Mouse (Mus musculus) gastrocnemius, postnatal 4 days (tissue): ENCODE measurements around the gene Lypd5. TPM values are rescaled to one million over a fixed set of nuclear protein-coding genes. Genes with fewer than 3 reads are reported as not detected.
A peak's percentile ranks its signal among the peaks of the same experiment; 100 is the strongest.

Experiments
- DNase-seq, 2 experiments: peaks; one replicate each; pipeline ENCODE4 v3.0.0; 2021 to 2022; ENCODE audit warnings: low spot score in 2 of 2, mixed read lengths in 2 of 2
- total RNA-seq, 2 experiments: library from RNA; stranded (reverse); gene quantifications; 2 replicates each; pipeline ENCODE4 v1.2.3; 2021

Gene Lypd5
- total RNA-seq, 2 experiments from 2014 or later: not detected

DNA sequence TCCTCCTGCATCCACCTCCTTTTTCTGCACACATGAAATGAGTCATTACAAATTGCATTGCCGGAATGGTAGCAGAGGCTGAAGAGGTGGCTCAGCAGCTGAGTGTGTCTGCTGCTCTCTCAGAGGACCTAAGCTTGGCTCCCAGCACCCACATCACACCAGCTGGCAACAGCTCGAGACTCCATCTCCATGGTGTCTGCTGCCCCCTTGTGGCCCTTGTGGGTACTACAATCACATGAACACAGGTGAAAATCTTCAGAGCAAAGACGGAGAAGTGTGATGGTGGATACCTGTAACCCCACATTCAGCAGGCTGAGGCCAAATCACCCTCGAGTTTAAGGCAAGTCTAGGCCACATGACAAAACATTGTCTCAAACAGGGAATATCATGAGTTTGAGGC lies 8.9 kb downstream of the Lypd5 start:
- no peak for DNase-seq

DNA sequence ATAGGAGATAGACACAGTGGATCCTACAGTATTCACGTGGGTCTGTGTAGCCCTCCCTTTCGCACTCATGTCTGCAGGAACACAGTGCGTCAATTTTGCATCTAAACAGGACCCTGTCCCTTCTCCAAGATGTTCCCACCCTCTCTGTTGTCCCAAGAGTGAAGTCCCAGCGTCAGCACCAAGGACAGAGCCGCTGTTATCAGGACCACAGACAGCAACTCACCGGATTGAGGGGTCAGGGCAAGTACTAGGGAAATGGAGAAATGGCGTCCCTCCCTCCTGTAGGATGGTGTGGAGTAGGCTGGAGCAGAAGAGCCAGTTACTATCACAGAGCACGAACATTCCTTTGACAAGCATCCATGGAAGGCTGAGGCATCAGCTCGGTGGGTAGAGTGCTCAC lies 10.3 kb downstream of the Lypd5 start:
- DNase-seq: no peak

DNA sequence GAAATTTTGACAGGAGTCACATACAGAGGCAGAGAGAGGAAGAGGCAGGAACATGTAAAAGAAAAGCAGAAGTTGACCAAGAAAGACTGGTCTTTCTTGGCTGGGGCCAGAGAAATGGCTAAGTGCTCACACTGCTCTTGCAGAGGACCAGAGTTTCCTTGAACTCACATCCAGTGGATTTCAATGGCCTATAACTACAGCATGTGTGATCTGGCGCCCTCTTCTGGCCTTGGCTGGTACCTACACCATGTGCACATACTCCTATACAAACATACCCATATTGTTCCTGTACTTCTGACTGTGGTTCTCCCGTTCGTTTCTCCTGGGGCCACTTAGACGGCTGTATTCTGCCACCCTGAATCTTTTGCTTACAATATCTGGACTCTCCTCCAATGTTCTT lies 12.0 kb downstream of the Lypd5 start:
- DNase-seq: no peak

DNA sequence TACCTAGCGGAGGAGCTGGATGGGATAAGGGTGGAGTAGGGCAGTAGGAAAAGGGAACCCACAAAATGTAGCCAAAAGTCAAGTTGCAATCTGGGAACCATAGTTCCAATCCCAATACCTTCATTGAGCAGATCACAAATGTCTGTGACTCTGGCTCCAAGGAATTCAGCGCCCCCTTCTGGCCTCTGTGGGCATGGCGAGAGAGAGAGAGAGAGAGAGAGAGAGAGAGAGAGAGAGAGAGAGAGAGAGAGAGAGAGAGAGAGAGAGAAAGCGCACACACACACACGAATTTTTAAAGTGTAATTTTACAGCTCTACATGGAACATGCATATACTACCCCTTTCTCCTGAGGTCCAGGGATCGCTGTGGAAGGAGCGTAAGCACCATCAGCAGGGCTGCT lies 14.2 kb downstream of the Lypd5 start:
- no peak for DNase-seq

DNA sequence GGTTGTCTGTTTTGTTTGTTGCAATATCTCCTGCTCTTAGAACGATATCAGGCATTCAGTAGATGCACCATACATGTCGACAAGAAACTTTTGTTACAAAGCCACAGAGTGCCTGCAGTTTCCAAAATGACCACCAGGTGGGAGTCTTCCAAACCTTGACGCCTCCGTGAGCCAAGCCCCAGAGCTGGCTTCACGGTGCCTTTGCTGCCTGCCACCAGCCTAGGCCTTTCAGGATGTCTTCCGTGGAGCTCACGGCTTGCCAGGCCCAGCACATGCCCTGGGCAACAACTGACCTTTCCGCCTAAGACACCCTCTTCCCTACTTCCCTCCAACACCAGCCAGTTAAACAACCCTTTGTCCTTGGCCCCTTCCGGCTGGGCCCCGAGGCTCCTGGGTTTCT lies 15.8 kb downstream of the Lypd5 start:
- DNase-seq: peak; percentile 77 to 79

DNA sequence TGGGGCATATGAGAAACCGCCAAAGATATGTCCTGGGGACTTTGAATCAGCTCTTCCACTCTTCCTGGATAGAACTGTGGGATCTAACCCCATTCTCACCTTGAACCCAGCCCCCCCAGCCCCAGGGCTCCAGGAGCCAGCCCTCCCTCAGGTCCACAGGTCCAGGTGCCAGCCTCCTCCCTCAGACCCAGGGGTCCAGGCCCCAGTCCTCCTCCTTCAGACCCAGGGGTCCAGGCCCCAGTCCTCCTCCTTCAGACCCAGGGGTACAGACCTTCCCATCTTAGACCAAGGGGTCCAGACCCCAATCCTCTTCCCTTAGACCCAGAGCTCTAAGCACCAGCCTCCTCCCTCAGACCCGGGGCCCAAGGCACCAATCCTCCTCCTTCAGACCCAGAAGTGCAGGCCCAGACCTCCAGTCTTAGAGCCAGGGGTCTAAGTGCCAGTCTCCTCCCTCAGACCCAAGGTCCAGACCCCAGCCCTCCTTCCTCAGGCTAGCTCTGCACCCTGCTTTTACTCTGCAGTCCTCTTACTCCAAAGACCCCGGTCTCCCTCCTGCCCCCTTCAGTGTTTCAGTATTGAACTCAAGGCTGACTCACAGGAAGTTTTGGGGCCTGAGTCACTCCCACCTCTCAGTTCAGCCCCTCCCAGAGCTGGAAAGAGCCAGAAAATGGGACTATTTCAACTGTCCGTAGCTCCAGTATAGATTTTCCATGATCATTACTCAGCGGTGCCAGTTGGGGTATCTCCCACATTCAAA lies 16.4 kb downstream of the Lypd5 start:
- DNase-seq: no peak

DNA sequence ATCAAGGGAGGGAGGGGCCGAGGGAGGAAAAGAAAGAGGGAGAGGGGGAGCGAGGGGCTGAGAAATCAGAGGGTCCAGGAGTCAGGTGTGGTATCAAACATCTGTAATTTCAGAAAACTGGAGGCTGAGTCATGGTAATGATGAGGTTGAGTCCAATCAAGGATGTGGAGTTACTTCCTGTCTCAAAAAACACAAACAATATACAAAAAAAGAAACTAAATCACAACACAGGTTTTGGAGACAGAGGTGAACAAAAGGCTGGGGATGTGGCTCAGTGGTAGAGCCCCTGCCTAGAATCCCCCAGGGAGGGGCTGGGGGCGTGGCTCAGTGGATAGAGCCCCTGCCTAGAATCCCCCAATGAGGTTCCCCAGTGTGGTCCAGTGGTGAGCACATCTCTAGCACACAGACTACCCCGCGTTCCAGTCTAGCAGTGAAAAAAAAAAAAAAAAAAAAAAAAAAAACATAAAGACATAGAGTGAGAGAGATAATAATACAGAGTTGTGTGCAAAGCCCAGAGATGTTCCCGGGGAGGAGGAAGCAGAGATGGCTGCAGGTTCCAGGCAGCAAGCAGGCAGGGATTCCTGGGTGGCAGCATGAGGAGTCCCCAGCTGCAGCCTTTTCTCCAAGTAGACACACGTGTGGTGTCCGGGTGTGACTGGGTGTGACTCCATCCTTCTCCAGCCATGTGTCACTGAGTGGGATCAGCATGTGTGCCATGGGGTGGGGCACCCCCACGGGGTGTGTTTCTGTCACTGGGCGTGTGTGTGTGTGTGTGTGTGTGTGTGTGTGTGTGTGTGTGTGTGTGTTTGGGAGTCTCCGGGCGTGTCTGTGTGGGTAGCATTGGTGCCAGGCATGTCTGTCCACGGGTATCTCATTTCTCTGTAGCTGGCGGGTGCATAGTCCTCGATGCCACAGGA lies 18.0 kb downstream of the Lypd5 start:
- DNase-seq: no peak

DNA sequence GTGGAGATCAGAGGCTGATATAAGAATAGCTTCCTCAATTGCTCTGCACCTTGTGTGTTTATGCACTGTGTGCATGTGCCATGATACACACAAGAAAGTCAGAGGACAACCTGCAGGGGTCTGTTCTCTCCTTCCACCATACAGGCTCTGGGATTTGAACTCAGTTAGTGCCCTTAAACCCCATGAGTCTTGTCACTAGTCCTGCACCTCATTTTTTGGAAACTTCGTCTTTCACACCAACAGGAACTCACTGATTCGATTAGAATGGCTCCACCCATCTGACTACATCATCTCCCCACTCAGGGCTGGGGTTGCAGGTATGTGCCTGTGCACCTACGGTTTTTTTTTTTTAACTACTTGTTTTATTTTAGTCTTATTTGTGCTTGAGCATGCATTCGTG lies 19.2 kb downstream of the Lypd5 start:
- DNase-seq: no peak

DNA sequence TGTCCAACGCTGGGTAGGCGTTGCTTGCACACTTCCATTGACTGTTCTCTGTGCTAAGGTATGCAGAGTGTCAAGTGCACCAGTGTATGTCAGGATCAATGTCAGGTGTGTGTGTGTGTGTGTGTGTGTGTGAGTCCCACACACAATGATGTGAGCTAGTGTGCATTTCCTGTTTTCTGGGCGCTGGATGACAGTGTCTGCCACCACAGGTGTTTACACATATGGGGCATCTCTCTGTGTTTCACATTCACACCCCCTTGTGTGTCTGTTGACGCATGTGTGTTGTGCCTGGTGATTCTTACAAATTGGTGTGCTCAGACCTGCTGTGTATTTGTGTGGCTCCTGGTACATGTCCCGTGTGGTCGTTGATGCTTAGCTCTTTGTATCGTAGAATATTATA lies 19.9 kb downstream of the Lypd5 start:
- DNase-seq: no peak

DNA sequence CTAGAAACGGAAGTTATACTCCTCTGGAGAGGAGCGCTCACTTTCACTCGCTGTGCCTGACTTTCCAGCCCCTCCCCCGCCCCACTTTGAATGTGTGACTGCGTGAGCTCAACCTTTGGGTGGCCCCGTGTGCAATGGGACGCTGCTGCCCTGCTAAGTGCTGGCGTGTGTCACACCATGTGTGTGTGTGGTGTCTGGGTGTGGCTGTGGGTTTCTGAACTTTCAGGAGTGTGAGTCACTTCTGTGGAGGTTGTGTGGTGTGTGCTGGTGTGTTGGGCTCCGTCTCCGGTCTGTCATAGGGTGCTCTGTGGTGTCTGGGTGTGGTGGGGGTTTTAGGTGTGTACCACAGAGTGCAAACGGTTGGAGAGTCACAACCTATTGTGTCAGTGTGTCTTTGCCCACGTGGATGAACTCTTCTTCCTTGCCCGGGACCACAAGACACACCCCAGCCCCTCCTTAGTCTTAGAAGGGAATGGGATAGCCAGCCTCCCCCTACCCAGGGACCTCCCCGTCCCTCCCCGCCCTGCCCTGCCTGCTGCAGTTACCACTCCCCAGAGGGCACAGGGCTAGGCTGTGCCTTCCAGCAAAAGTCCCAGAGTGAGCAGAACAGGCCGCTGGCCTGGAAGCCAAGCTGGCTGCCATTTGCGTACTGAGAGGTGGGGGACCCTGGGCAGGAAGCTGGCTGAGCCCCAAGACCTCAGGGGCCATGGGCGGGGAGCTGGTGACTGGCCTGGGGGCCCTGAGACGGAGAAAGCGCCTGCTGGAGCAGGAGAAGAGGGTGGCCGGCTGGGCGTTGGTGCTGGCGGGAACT lies 20.9 kb downstream of the Lypd5 start, which contains the start of gene Kcnn4:
Kcnn4 (plus strand) TSS at position 533 of the 811 bp plus-strand sequence.
- DNase-seq: no peak

DNA sequence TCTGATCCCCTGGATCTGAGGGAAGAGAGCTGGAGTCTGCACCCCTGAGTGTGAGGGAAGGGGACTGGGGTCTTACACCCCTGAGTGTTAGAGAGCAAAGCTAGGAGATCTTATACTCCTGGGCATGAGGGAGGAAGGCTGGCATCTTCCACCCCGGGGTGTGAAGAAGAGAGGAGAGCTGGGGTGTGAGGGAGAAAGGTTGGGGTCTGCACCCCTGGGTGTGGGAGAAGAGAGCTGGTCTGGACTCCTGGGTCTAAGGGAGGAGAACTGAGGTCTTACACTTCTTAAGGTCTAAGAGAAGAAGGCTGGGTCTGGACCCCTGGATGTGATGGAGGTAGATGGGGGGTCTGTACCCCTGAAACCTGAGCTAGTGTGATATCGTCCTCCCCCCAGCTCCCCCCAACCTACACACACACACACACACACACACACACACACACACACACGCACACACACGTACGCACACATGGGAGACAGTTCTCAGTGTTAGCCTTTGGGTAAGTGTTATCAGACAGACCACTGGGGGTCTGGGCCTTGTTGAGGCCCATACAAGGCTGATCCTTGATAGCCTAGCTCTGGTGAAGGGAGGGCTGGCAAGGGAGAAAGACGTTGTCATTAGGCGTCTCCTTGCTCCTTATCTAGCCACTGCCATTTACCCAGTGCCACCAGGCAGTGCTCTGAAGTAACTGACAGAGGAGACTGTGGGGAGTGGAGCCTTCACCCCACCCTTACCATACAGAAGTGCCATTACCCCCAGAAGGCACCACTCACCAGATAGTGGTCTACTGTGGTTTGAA lies 22.2 kb downstream of the Lypd5 start:
- DNase-seq: no peak

DNA sequence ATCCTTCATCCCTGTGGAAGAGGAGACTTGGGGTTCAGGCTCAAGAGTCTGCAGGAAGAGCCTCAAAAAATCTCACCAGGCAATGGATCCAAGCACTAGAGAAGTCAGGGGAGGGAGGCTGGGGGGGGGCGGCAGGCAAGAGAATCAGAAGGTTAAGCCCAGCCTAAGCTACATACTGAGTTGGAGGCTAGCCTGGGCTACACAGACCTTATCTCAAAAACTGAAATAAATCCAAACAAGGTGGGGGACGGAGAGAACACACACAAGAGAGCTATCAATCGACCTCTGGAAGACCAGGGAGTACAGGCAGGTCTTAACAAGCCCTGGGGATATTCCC lies 22.8 kb downstream of the Lypd5 start:
- no peak for DNase-seq

DNA sequence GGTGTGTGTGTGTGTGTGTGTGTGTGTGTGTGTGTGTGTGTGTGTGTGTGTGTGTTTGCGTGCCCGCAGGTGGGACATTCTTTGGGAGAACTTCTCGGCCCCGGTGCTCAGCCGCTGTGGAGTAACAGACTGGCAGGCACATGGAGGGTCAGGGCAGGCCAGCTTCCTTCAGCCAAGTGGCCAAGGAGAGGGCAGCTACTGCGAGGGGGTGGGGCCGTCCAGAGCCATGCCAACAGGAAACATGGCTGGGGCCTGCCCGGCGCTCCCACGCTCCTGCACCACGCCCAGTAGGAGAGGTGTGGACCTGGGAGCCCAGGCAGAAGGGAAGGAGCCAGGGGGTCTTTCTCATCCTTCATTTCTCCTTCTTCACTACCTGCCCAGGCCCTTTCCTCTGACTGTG lies 23.3 kb downstream of the Lypd5 start:
- DNase-seq: no peak

DNA sequence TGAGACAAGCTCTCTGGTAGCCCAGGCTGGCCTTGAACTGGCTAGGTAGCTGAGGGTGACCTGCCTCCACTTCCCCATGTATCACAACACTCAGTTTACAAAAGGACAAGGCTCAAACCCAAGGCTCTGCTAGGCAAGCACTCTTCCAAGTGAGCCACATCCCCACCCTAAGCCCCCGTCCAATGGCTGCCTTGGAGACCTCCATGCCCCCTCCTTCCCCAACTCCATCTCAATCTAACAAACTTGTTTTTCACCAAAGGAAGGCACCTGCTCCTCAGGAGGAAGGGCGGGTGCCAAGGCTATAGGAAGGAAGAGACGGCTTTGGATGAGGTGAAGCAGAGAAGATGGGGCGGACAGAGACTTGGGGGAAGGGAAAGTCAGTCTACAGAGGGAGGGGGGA lies 23.8 kb downstream of the Lypd5 start:
- DNase-seq: no peak

DNA sequence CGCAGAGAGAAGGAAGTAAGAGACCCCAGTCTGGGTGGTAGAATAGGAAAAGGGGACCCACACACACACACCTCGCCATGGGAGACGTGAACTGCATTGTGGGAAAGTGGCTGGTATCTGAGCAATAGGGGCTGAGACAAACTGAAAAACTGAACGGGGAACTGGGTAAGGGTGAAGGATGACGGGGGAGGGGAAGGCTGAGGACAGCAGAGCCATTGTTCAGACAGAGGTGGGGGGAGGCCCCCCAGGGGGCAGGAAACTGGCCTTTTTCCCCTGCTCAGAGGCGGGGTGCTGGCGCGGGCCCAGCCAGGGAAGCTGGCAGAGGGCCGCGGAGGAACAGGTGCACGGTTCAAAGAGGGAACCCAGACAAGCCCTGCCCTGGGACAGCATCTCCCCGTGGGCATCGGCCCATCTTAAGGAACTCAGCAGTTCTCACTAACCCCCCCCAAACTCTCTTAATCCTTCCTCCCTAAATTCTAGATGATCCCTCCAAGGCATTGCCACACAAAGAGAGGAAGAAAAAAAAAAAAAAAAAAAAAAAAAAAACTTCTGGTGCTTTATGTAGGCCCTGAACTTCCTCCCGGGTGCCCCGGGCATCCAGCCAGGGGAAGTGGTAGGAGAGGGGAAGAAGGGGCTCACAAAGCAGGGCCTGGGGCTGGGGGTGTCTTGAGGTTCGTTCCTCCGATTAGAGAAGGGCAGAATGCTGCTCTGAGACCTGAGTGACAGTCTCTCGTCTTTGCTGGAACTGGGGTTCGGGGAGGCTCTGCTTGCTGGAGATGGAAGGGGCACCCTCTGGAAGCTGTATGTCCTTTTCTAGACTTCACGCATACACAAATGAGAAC lies 24.8 kb downstream of the Lypd5 start:
- peak in 1 of 2 experiments; percentile 31 for DNase-seq

DNA sequence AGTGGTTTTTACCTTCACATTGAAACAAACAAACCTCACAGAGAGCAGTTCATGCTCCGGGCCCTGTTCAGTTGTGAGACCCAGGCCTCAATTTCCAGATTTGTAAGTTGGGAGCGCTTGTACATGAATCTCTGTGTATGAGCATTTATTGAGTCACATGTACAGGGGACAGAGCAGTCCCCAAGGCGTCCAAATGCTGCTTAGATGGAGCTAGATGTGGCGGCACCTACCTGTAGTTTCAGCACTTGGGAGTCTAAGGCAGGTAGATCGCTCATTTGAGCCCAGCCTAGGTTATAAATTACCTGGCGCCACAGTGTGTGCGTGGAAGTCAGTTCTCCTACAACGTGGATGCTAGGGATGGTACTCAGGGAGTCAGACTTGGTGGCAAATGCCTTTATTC lies 27.5 kb downstream of the Lypd5 start:
- DNase-seq: no peak

DNA sequence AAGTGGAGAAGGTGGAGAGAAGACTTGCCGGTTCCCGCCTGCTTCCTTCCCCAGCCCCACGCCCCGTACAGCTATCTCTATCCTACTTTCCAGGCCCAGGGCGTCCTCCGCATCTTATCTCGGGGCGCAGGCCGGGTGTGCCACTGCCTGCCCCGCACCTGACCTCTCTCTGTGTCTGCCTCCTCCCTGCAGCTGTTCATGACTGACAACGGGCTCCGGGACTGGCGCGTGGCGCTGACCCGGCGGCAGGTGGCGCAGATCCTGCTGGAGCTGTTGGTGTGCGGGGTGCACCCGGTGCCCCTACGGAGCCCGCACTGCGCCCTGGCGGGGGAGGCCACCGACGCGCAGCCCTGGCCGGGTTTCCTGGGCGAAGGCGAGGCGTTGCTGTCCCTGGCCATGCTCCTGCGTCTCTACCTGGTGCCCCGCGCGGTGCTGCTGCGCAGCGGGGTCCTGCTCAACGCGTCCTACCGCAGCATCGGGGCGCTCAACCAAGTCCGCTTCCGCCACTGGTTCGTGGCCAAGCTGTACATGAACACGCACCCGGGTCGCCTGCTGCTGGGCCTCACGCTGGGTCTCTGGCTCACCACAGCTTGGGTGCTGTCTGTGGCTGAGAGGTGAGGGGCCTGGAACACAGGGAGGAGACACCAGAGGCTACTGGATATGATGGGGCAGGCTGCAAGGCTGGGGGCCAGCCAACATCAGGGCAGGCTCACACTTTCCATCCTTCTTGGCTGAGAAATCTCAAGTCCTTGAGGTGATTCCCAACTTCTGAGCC lies 28.3 kb downstream of the Lypd5 start:
- peak in 1 of 2 experiments; percentile 46 for DNase-seq

DNA sequence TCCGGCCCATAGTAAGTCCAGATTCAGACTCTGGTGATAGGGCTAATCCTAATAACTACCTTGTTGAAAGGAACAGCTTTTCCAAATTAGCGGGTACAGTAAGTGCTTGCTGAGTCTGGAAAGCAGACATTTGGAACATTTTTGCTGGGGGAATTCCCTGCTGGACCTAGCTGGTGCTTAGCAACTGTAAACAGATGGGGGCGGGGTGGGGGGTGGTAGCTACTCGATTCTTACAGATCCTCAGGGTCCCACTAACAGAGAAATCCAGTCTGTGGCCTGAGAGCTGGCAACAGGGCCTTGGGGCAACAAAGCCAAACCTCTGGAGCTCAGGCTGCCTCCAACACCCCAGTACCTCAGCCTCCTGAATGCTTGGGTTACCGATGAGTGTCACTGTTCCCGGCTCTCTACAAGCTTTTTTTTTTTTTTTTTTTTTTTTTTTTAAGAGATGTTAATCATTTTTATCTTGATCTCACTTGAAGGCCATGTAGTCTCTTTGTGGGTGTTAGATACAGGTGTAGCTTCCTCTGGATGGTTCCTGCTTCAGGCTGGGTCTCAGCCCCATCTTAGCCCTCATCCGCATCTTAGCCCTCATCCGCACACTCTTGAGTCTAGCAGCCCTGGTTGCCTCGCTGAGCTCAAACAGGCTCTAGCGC lies 29.2 kb downstream of the Lypd5 start:
- no peak for DNase-seq

DNA sequence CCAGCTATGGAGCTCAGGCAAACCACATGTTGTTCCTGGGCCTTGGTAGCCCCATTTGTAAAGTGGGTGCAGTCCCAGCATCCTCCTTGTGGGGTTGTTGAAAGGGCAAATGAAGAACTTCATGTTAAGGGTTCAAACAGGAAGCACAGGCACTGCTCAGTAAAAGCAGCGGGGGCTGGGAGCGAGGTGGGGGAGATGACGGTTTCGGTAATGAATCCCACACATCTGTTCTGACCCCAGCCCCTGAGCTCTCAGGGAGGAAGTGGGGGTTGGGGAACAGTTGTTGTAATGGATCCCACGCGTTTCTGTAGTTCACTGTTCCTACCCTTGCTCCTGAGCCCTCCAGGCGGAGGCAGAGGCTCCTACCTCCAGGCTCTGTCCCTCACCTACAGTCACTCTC lies 30.9 kb downstream of the Lypd5 start:
- no peak for DNase-seq
